Mouse (Mus musculus) heart, postnatal 0 days (tissue): ENCODE data around the gene Adamts16.

Experiments
- CTCF ChIP-seq: IDR thresholded peaks from 2 replicates; pipeline ENCODE4 v1.5.1; 2016; ENCODE audit warnings: antibody characterized with exemption, control low read depth, low read depth
- EP300 ChIP-seq: IDR thresholded peaks from 2 replicates; pipeline ENCODE4 v1.6.1; 2016; ENCODE audit warnings: antibody characterized with exemption, low read depth

DNA sequence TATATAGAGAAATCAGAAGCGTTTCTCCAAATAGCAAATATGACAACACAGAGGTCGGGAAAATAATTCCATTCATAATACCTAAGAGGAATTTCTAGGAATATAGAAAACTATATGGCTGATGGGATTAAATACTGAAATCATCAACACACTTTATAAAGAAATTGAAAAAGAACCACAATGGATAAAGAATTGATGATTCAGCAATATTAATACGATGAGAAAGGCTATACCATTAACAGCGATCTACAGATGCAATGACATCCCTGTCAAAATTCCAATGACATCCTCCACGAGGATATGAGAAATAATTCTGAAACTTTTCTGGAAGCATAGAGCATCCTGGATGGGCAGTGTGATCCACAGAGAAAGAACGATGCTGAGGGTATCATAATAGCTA lies 76.9 kb downstream of the Adamts16 start:
- TF ChIP-seq CTCF (no peak), EP300 (no peak)
